Mouse (Mus musculus) testis, adult 2 months (tissue): ENCODE results near the gene Cela2a. TPM values are rescaled to one million over a fixed set of nuclear protein-coding genes. Genes with fewer than 3 reads are reported as not detected.

Experiments used
- H3K27ac ChIP-seq: fragments of 200-500 bp; 2 replicates; pipeline ENCODE4 v1.5.1; 2012; ENCODE audit warnings: low read depth, low read length; ENCODE audit not compliant: control insufficient read depth, insufficient read depth
- H3K27me3 ChIP-seq: fragments of 200-500 bp; 2 replicates; pipeline ENCODE4 v1.6.1; 2012; ENCODE audit warnings: mild to moderate bottlenecking, low read length, moderate library complexity; ENCODE audit not compliant: control insufficient read depth, insufficient read depth
- H3K36me3 ChIP-seq: fragments of 200-500 bp; 2 replicates; pipeline ENCODE4 v1.6.1; 2012; ENCODE audit warnings: mild to moderate bottlenecking, low read length; ENCODE audit not compliant: control insufficient read depth, insufficient read depth
- H3K4me1 ChIP-seq: fragments of 200-500 bp; 2 replicates; pipeline ENCODE4 v1.6.1; 2012; ENCODE audit warnings: low read length; ENCODE audit not compliant: control insufficient read depth, insufficient read depth
- H3K4me3 ChIP-seq: fragments of 200-500 bp; 2 replicates; pipeline ENCODE4 v1.5.1; 2012; ENCODE audit warnings: low read depth, mild to moderate bottlenecking, low read length, moderate library complexity, mixed read lengths; ENCODE audit not compliant: control insufficient read depth
- CTCF ChIP-seq: fragments of 200-500 bp; IDR thresholded peaks from 2 replicates; pipeline ENCODE4 v1.5.1; 2012; ENCODE audit warnings: low read depth, mild to moderate bottlenecking, inconsistent platforms, low read length, moderate library complexity; ENCODE audit not compliant: control insufficient read depth, insufficient read depth, insufficient replicate concordance
- POLR2A ChIP-seq: fragments of 200-500 bp; IDR thresholded peaks from 2 replicates; pipeline ENCODE4 v1.6.1; 2012; ENCODE audit warnings: low read depth, mild to moderate bottlenecking, inconsistent platforms, low read length, moderate library complexity; ENCODE audit not compliant: control insufficient read depth
- polyA plus RNA-seq: library from polyadenylated mRNA; depleted of rRNA; stranded (reverse); fragments of >200 nt; gene quantifications from 2 replicates; pipeline ENCODE4 v1.2.3, GENCODE M21; 2012

Gene Cela2a
- polyA plus RNA-seq, 1 experiment, result 6.5 TPM

DNA sequence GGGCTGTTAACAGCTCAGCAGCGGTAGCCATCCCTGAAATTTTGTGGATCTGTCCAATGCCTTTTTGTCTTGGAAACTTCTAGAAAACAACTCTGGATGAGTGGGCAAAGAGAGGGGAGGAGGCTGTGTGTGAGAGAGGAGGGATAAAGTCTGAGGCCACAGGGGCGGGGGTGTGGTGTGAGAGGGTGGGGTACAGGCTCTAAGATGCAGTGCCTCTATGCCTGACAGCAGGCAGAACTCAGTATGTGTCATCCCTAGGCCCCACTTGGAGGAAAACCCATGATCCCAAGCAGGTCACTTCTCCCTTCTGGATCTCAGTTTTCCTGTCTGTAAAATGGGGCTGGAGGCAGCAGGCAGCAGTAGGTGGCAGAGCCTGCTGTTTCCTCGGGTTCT is 45.4 kb upstream of the Cela2a start:
- Histone ChIP-seq H3K4me3 (no peak overlapping the region), H3K27ac (peak overlapping the region; percentile 35; the same call in 1 of the 2 replicates), H3K27me3 (peaks cover 5% of the 10 kb centered on the region; the same call in 1 of the 2 replicates), H3K4me1 (peaks cover 16% of the 10 kb centered on the region), H3K36me3 (no peaks in the 10 kb centered on the region)
- no peak; the same call in 1 of the 2 replicates for TF ChIP-seq POLR2A
- no peak for TF ChIP-seq CTCF

DNA sequence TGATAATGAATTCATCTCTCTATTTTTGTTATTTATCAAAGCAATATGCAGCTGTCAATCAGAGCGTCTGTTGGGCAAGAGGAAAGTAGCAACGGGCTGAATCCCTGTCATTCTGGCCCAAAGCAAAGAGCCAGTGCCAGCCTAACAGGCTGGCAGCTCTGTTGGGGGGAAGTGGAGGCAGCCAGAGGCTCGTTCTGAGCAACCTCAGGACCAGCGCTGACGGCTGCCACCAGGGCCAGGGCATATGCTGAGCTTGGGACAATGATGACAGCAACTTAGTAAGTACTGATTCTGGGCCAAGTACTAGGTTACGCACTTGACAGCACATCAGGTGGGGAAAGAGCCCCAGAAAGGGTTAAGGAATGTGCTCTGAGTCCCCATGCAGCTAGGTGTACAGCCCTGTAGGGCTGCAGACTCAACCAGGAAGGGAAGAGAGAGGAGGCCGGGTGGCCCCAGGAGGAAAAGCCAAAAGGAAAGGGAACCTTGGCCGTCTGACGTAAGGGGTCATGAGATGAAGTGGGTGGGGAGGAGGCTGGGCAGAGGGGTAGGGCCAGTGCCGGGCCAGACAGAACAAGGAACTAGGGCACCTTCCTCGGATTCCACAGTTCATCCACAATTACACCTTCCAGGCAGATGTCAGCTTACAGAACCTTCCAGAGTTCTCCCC is 44.8 kb upstream of the Cela2a start:
- H3K27me3 ChIP-seq, result peaks cover 5% of the 10 kb centered on the region; the same call in 1 of the 2 replicates
- no peak overlapping the region for H3K4me3 ChIP-seq
- peak overlapping the region; percentile 14; the same call in 1 of the 2 replicates for H3K27ac ChIP-seq
- TF ChIP-seq POLR2A, result no peak
- no peak for TF ChIP-seq CTCF
- H3K4me1 ChIP-seq, result peaks cover 16% of the 10 kb centered on the region
- no peaks in the 10 kb centered on the region for H3K36me3 ChIP-seq

DNA sequence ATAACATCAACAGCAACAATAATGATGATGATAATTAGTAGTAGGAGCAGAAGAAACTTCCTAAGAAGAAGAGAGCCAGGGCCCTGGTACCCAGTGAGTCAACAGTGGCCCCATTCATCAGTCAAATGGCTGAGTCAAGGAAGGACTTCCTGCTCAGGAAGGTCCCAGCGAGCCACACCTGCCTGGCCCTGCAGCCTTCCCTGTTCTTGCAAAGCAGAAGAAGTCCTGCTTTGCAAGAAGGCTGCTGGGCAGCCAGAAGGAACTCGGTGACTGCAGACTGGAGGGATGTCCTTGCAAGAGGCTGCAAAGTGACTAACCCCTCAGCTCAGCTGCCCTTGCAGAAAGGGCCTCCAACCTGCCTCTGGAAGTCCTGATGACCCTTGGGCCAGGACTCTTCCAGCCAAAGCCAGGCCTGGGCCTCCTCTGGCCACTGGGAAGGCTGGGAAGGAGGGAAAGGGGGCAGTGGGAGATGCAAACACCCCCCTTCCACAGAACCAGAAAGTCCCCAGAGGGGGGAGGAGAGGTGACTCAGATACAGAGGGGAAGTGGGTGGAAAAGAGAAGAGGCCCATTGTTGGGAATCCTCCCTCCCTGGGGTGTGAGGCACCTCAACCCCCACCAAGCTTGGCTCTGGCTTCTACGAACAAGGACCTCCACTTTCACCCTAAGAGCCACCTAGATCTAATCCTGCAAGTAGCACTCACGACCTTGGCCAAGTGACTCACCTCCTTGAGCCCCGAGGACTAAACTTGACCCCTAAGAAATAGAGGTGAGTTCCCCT is 43.7 kb upstream of the Cela2a start:
- Histone ChIP-seq H3K4me3 (no peak overlapping the region), H3K27me3 (peaks cover 3% of the 10 kb centered on the region; the same call in 1 of the 2 replicates), H3K36me3 (no peaks in the 10 kb centered on the region), H3K27ac (no peak overlapping the region), H3K4me1 (peaks cover 10% of the 10 kb centered on the region)
- TF ChIP-seq POLR2A, result no peak
- no peak for TF ChIP-seq CTCF

DNA sequence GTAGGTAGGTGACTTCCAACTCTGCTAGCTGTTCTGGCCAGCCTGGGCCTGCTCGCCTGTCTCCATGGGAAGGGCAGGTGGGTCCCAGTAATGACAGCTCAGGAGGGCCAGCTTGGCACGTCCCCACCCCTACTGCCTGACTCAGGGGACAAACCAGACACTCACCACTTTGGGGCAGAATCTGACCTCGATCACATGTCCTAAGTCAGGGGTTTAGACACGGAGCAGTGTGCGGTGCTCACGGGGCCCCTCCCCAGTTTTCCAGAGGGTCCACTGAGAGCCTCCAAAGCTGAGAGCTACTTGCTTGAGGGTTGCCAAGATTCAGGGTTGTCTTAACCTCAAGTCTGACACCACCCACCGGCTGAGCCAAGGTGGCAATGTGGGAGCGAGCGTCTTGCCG is 42.1 kb upstream of the Cela2a start:
- peaks cover 3% of the 10 kb centered on the region; the same call in 1 of the 2 replicates for H3K4me1 ChIP-seq
- no peaks in the 10 kb centered on the region for H3K27me3 ChIP-seq
- no peak overlapping the region for H3K27ac ChIP-seq
- H3K36me3 ChIP-seq, result no peaks in the 10 kb centered on the region
- no peak overlapping the region for H3K4me3 ChIP-seq
- no peak for TF ChIP-seq POLR2A
- no peak for TF ChIP-seq CTCF

DNA sequence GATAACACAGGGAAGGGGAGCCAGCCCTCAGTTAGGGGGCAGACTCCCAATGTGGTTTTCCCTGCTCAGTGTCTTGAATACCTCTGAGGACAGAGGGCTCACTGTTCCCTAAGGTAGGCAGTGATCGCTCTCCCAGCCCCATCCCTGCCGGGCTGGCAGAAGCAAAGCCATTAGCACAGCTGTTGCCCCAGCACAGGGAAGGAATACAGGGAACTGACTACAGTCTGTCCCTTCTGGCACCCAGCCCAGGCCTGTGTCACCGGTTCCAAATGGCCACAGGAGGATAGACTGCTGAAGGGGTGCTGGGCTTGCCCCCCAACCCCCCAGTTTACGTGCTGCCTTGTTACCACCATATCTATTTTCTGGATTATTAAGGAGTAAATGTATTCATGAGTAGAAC is 41.5 kb upstream of the Cela2a start:
- Histone ChIP-seq H3K27ac (no peak overlapping the region), H3K27me3 (no peaks in the 10 kb centered on the region), H3K4me3 (no peak overlapping the region), H3K4me1 (peaks cover 3% of the 10 kb centered on the region; the same call in 1 of the 2 replicates), H3K36me3 (no peaks in the 10 kb centered on the region)
- TF ChIP-seq CTCF, result no peak
- no peak for TF ChIP-seq POLR2A

DNA sequence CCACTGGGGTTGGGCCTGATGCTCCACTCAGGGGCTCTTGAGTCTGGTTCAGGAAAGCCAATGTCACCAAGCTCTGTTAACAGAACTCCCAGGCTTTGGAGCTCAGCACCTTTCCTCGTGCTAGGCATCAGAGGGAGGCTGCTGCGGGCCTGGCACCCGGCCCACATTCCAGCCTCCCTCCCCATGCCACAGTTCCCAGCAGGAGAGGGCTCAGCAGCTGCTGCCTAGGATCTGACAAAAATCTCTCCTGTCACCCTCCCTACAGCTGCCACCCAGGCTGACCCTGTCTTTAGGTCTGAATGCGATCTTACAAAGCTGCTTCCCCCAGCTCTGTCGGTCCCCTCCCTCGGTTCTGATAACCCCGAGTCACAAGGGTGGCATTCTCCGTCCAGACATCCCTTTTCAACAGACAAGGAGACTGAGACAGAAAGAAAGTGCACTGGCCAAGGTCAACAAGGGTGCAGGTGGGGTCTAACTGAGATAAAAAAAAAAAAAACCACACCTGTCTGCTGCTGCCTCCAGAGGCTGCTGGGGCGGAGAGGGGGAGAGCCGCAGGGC is 41.1 kb upstream of the Cela2a start:
- Histone ChIP-seq H3K4me3 (no peak overlapping the region), H3K27ac (no peak overlapping the region), H3K27me3 (no peaks in the 10 kb centered on the region), H3K36me3 (no peaks in the 10 kb centered on the region), H3K4me1 (peaks cover 3% of the 10 kb centered on the region; the same call in 1 of the 2 replicates)
- TF ChIP-seq POLR2A, result no peak
- TF ChIP-seq CTCF, result no peak

DNA sequence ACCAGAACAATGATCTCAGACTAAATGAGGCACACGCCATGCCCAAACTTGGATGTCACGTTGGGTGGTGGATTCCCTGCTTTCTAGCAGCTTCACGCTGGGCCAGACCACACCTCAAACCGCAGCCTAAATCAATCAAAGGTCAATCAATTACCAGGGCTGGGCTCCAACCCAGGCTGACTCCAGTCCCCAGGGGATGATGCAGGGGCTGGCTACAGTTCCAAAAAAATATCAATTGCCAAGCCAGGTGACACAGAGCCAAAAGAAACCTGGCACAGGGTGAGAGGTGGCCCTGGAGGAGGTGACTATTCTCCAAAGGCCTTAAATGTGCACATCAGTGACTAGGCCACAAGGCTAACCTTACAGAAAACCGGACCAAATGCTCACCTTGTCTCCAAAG is 39.6 kb upstream of the Cela2a start:
- Histone ChIP-seq H3K27me3 (no peaks in the 10 kb centered on the region), H3K4me1 (peaks cover 3% of the 10 kb centered on the region), H3K27ac (no peak overlapping the region), H3K36me3 (no peaks in the 10 kb centered on the region), H3K4me3 (no peak overlapping the region)
- TF ChIP-seq POLR2A, result no peak
